Mouse (Mus musculus) bone marrow, adult 2 months (tissue): Measurements from ENCODE around the gene BC052040. TPM values are rescaled to one million over a fixed set of nuclear protein-coding genes. Genes with fewer than 3 reads are reported as not detected.

Experiments used
- H3K27ac ChIP-seq: fragments of 200-500 bp; 2 replicates; pipeline ENCODE4 v1.5.1; 2012; ENCODE audit warnings: low read depth, mild to moderate bottlenecking, control low read depth, inconsistent platforms, low read length; ENCODE audit not compliant: control insufficient read depth, poor library complexity, insufficient read depth
- H3K4me1 ChIP-seq: fragments of 200-500 bp; 2 replicates; pipeline ENCODE4 v1.6.1; 2011; ENCODE audit warnings: low read length; ENCODE audit not compliant: control insufficient read depth, insufficient read depth
- H3K4me3 ChIP-seq: fragments of 200-500 bp; replicated peaks from 2 replicates; pipeline ENCODE3; 2011; ENCODE audit warnings: mild to moderate bottlenecking, low read depth, low read length, control low read depth; ENCODE audit not compliant: control insufficient read depth
- CTCF ChIP-seq: fragments of 200-500 bp; IDR thresholded peaks from 2 replicates; pipeline ENCODE4 v1.5.1; 2011; ENCODE audit warnings: low read length, control low read depth; ENCODE audit not compliant: control insufficient read depth, insufficient read depth
- POLR2A ChIP-seq: fragments of 200-500 bp; IDR thresholded peaks from 2 replicates; pipeline ENCODE4 v1.6.1; 2011; ENCODE audit warnings: low read depth, mild to moderate bottlenecking, control low read depth, low read length, borderline replicate concordance; ENCODE audit not compliant: control insufficient read depth
- WGBS: fragments of 180-500 bp; shearing (Covaris S2); methylation state at CpG from one replicate; pipeline ENCODE4 v1.1.7; 2018; 5-methylcytosine and 5-hydroxymethylcytosine counted together
- polyA plus RNA-seq: library from polyadenylated mRNA; stranded (reverse); fragments of >200 nt; gene quantifications from 2 replicates; pipeline ENCODE4 v1.2.4, GENCODE M21; 2011; ENCODE audit warnings: low replicate concordance; ENCODE audit not compliant: missing spikeins, insufficient read depth, insufficient read length

Gene BC052040
- polyA plus RNA-seq, 1 experiment: 4.6 TPM

- Histone ChIP-seq H3K4me1 (no peaks in the 10 kb centered on the region), H3K4me3 (no peak overlapping the region), H3K27ac (no peak overlapping the region)
- WGBS: 78% methylated on average over 2 of the region's 2 CpGs
- TF ChIP-seq CTCF: no peak
- no peak for TF ChIP-seq POLR2A
Measured at GRCm38 (mm10) chr2:115590602-115591001, 9.1 kb downstream of the BC052040 start.

- no peak overlapping the region for H3K4me3 ChIP-seq
- WGBS: 75% methylated on average over 2 of the region's 2 CpGs
- no peaks in the 10 kb centered on the region for H3K4me1 ChIP-seq
- no peak overlapping the region for H3K27ac ChIP-seq
- TF ChIP-seq CTCF: no peak
- no peak for TF ChIP-seq POLR2A
Measured at GRCm38 (mm10) chr2:115592651-115593119, 11.2 kb downstream of the BC052040 start.

- TF ChIP-seq POLR2A: no peak
- no peak for TF ChIP-seq CTCF
- H3K4me1 ChIP-seq: no peaks in the 10 kb centered on the region
- WGBS: 90% methylated on average over 10 of the region's 10 CpGs
- H3K27ac ChIP-seq: no peak overlapping the region
- H3K4me3 ChIP-seq: no peak overlapping the region
Measured at GRCm38 (mm10) chr2:115597017-115597416, 15.5 kb downstream of the BC052040 start.

- 85% methylated on average over 5 of the region's 5 CpGs for WGBS
- Histone ChIP-seq H3K27ac (no peak overlapping the region), H3K4me1 (no peaks in the 10 kb centered on the region), H3K4me3 (no peak overlapping the region)
- no peak for TF ChIP-seq CTCF
- no peak for TF ChIP-seq POLR2A
Measured at GRCm38 (mm10) chr2:115598266-115598665, 16.8 kb downstream of the BC052040 start.

GRCm38 (mm10) chr2:115600724-115601123 is 19.2 kb downstream of the BC052040 start:
- Histone ChIP-seq H3K27ac (no peak overlapping the region), H3K4me1 (no peaks in the 10 kb centered on the region), H3K4me3 (no peak overlapping the region)
- 90% methylated on average over 5 of the region's 5 CpGs for WGBS
- no peak for TF ChIP-seq POLR2A
- TF ChIP-seq CTCF: no peak

- no peak overlapping the region for H3K4me3 ChIP-seq
- no peak overlapping the region for H3K27ac ChIP-seq
- 88% methylated on average over 1 of the region's 1 CpGs for WGBS
- no peak for TF ChIP-seq CTCF
- TF ChIP-seq POLR2A: no peak
- no peaks in the 10 kb centered on the region for H3K4me1 ChIP-seq
Measured at GRCm38 (mm10) chr2:115601280-115601679, 19.8 kb downstream of the BC052040 start.

- Histone ChIP-seq H3K27ac (no peak overlapping the region), H3K4me1 (no peaks in the 10 kb centered on the region), H3K4me3 (no peak overlapping the region)
- 72% methylated on average over 2 of the region's 2 CpGs for WGBS
- no peak for TF ChIP-seq POLR2A
- no peak for TF ChIP-seq CTCF
Measured at GRCm38 (mm10) chr2:115602116-115602515, 20.6 kb downstream of the BC052040 start.

GRCm38 (mm10) chr2:115604132-115604531 is 22.6 kb downstream of the BC052040 start:
- 61% methylated on average over 6 of the region's 6 CpGs for WGBS
- H3K4me1 ChIP-seq: no peaks in the 10 kb centered on the region
- TF ChIP-seq CTCF (no peak), POLR2A (no peak)
- no peak overlapping the region for H3K27ac ChIP-seq
- H3K4me3 ChIP-seq: no peak overlapping the region

- WGBS: 59% methylated on average over 1 of the region's 1 CpGs
- no peak for TF ChIP-seq CTCF
- no peak for TF ChIP-seq POLR2A
Measured at GRCm38 (mm10) chr2:115605829-115606336, 24.4 kb downstream of the BC052040 start.

More at GRCm38 (mm10) chr2:115605829-115606336, 24.4 kb downstream of the BC052040 start:
- Histone ChIP-seq H3K4me1 (no peaks in the 10 kb centered on the region), H3K4me3 (no peak overlapping the region), H3K27ac (no peak overlapping the region)
